Mouse (Mus musculus): ENCODE data around the gene Gm11096.

- no peak for TF ChIP-seq CTCF (IDR thresholded peaks at IDR 0.05; ENCODE audit: low read depth)
- TF ChIP-seq EP300 (IDR thresholded peaks at IDR 0.05; ENCODE audit: low read depth): no peak
Measured at GRCm38 (mm10) chr17:81393040-81393439, 48.5 kb upstream of the Gm11096 start.

Measured in liver, postnatal 0 days (tissue).